Mouse (Mus musculus) layer of hippocampus, postnatal 14 days (tissue): ENCODE measurements at regions not wholly inside any gene's neighbourhood (a gene's known extent, or its start where the extent isn't known, plus 50 kb on each side); places are given as distances from the start of the nearest gene placed in this dataset.

Source experiments
- DNase-seq, 2 experiments: peaks; one replicate each; pipeline ENCODE4 v3.0.0; 2021 to 2022; ENCODE audit warnings: low spot score in 2 of 2, mixed read lengths in 1 of 2

DNA sequence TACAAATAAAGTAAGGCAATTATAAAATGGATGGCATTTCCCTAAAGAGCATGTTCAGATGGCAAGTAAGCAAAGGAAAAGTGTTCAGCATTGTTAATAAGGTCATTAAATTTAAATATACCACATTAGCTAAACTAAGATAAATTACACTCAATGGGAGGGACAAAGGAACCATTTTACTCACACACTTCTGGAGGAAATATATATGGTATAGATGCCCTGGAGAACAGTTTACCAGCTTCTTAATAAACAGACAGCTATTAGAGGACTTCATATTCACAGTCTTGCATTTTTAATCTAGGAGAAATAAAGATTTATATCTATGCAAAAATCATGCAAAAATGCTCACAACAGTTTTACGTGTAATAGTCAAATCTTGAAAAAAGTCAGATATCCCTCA is 183.8 kb downstream of the Dthd1 start:
- no peak for DNase-seq

GRCm38 (mm10) chr5:63034446-63034845 is 220.8 kb downstream of the Dthd1 start:
- no peak for DNase-seq

DNA sequence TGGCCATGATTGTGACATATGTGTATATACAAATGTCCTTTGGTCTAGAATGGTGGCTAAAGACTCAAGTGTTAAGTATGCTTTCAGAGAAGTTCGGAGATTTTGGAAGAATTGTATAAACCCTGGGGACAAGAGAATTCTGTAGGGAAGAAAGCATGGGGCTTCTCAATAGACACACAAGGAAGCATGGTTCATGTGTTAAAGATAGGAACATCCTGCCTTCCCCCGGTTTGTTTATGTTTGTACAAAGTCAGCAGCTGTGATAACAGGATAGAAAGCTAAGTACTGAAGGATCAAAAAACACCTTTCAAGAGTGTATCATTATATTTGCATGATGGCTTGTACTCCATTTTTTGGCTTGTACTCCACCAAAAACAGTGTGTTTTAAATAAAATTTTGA is 232.1 kb downstream of the Dthd1 start:
- DNase-seq: no peak

- peak in 1 of 2 experiments; percentile 14 for DNase-seq
Measured at GRCm38 (mm10) chr5:63063301-63063700, 249.7 kb downstream of the Dthd1 start.

DNA sequence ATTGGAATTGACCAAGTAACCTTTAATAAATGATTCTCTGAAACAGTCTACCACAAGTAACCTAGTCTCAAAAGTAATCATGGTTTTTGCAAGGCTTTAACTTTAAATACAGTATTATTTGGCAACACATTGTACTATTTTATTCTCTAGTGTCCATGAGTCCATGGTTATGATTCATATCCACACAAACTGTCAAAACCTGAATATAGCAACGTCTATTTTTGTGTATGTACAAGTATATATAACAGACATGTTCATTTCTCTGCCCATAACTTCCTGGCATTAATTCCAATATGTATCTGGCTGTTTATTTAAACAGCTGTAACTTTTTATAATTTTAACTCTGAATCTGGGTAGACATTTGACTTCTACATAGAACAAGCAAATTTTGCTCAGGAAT is 253.2 kb downstream of the Dthd1 start:
- no peak for DNase-seq

DNA sequence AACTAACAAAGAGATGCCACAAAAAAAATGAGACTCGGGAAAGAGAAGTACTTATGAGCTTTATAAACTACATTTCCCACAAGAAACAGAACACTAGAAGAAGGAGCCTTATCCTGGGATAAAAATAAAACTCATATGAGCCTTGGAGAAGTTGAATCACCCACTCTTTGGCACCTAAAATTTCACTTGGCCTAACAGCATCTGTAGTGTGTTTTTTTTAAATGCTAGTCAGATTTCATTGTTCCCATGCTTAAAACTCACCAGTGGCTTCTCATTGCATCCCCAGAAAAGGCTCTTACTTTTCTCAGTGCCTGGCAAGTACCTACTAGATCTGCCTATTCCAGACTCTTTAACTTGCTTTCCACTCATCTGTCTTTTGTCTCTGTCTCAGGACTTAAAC is 284.5 kb downstream of the Dthd1 start:
- DNase-seq: no peak

DNA sequence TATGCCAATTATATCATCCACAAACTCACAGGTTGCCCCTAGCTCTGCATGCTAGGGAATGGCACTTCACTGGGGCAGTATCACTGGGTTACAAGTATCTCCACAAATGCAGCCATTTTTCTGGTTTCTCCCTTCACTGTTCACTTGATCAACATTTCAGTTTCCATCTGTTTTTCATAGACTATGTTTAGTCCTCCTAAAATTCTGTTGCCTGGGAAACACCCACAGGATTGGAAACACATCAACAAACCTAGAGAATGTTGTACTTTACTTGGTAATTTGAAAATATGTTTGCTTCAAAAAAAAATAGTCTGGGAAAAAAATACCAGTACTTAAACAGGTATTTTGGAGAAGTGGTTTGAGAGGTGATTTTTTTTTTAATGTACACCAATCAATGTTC is 318.9 kb downstream of the Dthd1 start:
- peak; percentile 13 to 69 for DNase-seq

DNA sequence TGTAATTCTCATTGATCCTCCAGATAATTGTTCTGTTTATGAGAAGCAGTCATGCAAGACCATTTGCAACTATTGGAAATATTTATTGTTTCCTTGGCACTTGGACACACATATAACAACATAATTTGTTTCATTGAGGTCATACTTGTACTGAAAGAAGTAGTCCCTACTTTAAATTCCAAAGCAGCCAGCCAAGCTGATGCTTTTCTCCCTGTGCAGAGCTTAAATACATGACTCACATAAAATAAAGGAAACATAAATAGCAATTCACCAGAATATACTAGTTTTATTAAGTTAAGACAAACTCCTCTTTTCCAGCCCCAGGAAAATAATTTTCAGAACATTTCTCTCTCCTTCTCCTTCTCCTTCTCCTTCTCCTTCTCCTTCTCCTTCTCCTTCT is 324.3 kb downstream of the Dthd1 start:
- no peak for DNase-seq

GRCm38 (mm10) chr5:63169687-63170086 is 356.1 kb downstream of the Dthd1 start:
- DNase-seq: peak in 1 of 2 experiments; percentile 9

DNA sequence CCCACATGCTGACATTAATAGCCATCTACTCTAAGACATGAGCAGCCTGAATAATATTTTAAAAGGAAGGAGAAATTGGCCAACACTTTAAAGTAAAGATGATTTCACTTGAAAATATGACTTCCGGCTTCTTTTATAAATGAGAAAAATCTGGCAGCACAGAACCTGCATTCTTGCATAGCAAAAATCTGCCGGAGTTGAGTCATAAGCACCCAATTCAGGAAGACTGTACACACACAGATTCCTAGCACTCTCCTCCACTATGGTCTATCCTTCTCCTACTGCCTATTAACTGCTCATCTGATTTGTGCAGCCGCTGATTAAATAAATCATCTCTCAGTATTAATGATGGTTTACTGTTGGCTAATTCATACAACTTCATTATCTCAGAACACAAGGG is 356.9 kb downstream of the Dthd1 start:
- DNase-seq: no peak

GRCm38 (mm10) chr5:63213381-63213780 is 399.8 kb downstream of the Dthd1 start:
- no peak for DNase-seq

DNA sequence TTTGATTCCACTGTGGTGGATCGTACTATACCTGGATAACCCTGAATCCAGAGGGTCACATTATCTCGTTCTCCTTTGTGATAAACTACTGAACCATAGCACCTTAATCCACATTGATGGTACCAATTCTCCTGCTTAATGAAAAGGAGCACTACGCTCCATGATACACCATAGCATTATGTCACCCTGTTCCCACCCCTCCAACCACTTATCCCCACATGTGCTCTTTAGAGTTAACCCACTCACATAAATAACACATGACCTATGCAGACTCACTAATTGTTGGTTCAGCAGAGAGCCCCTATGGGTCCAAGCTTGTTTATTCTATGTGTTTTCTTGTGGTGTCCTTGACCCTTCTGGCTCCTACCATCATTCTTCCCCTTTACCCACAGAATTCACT is 405.8 kb downstream of the Dthd1 start:
- DNase-seq: no peak

DNA sequence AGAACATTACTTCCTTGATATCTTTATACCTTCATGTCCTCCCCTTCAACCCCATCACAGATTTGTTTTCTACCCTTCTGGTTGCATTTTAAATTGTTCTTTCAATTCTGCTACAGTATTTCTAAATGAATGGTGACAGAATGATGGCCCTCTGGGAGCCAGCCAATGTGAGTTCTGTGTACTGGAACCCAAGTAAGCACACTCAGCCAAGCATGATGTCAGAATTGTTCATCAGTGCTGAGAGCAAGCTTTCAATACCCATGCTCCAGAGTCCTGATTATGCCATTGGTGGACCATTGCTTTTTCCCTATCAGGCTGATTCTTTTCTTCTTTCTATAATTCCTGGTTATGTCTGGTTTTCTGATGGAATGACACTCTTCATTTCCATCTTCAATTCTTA is 386.3 kb upstream of the Nwd2 start:
- peak; percentile 21 to 77 for DNase-seq
